Mouse (Mus musculus): Measurements from ENCODE around the gene Stambpl1. TPM values are rescaled to one million over a fixed set of nuclear protein-coding genes. Genes with fewer than 3 reads are reported as not detected.

Gene Stambpl1
- polyA plus RNA-seq, 1 experiment from 2014 or later = 12.7 TPM

GRCm38 (mm10) chr19:34220732-34221380, 28.8 kb downstream of the Stambpl1 start:
- WGBS = 75% methylated on average over 3 of the region's 3 CpGs
- Histone ChIP-seq H3K4me1 (replicated peaks) (peaks cover 5% of the 10 kb centered on the region; the same call in 1 of the 2 replicates), H3K9me3 (no peaks in the 10 kb centered on the region), H3K36me3 (no peaks in the 10 kb centered on the region), H3K9ac (no peak overlapping the region), H3K4me3 (no peak overlapping the region), H3K4me2 (no peak overlapping the region), H3K27me3 (no peaks in the 10 kb centered on the region), H3K27ac (replicated peaks) (no peak overlapping the region)
- ATAC-seq (ENCODE audit: low read depth) = no peak

- Histone ChIP-seq H3K4me2 (no peak overlapping the region), H3K4me3 (no peak overlapping the region), H3K9me3 (no peaks in the 10 kb centered on the region), H3K4me1 (replicated peaks) (no peaks in the 10 kb centered on the region), H3K27ac (replicated peaks) (no peak overlapping the region), H3K27me3 (no peaks in the 10 kb centered on the region), H3K9ac (no peak overlapping the region), H3K36me3 (no peaks in the 10 kb centered on the region)
- no peak for ATAC-seq (ENCODE audit: low read depth)
- 83% methylated on average over 3 of the region's 3 CpGs for WGBS
These were observed 30.8 kb downstream of the Stambpl1 start for GRCm38 (mm10) chr19:34222805-34223204.

GRCm38 (mm10) chr19:34231596-34231995, 39.6 kb downstream of the Stambpl1 start:
- H3K27ac ChIP-seq (replicated peaks) = no peak overlapping the region
- H3K9ac ChIP-seq = no peak overlapping the region
- 0 out of 2 replicates have a peak, but pooled peaks cover under 1% of the 10 kb centered on the region for H3K36me3 ChIP-seq
- H3K4me3 ChIP-seq = no peak overlapping the region
- no peak overlapping the region for H3K4me2 ChIP-seq
- no peaks in the 10 kb centered on the region for H3K27me3 ChIP-seq
- no peaks in the 10 kb centered on the region for H3K4me1 ChIP-seq (replicated peaks)
- no peaks in the 10 kb centered on the region for H3K9me3 ChIP-seq
- WGBS = 62% methylated on average over 7 of the region's 7 CpGs
- no peak for ATAC-seq (ENCODE audit: low read depth)

- 0 out of 2 replicates have a peak, but pooled peaks cover 4% of the 10 kb centered on the region for H3K36me3 ChIP-seq
- no peaks in the 10 kb centered on the region for H3K27me3 ChIP-seq
- H3K4me3 ChIP-seq = no peak overlapping the region
- no peaks in the 10 kb centered on the region for H3K4me1 ChIP-seq (replicated peaks)
- no peak for ATAC-seq (ENCODE audit: low read depth)
- WGBS = 56% methylated on average over 5 of the region's 5 CpGs
- no peak overlapping the region for H3K9ac ChIP-seq
- no peak overlapping the region for H3K4me2 ChIP-seq
- H3K9me3 ChIP-seq = no peaks in the 10 kb centered on the region
- no peak overlapping the region for H3K27ac ChIP-seq (replicated peaks)
These were observed 40.3 kb downstream of the Stambpl1 start for GRCm38 (mm10) chr19:34232326-34232725.

GRCm38 (mm10) chr19:34233944-34234343, 41.9 kb downstream of the Stambpl1 start:
- ATAC-seq (ENCODE audit: low read depth) = no peak
- Histone ChIP-seq H3K9me3 (no peaks in the 10 kb centered on the region), H3K4me3 (no peak overlapping the region)

GRCm38 (mm10) chr19:34236049-34236448, 44.0 kb downstream of the Stambpl1 start:
- Histone ChIP-seq H3K4me3 (no peak overlapping the region), H3K9me3 (no peaks in the 10 kb centered on the region), H3K27me3 (no peaks in the 10 kb centered on the region), H3K4me1 (replicated peaks) (no peaks in the 10 kb centered on the region), H3K4me2 (no peak overlapping the region), H3K9ac (no peak overlapping the region), H3K27ac (replicated peaks) (no peak overlapping the region), H3K36me3 (0 out of 2 replicates have a peak, but pooled peaks cover 4% of the 10 kb centered on the region)
- 91% methylated on average over 3 of the region's 3 CpGs for WGBS
- ATAC-seq (ENCODE audit: low read depth) = no peak

More at GRCm38 (mm10) chr19:34233944-34234343, 41.9 kb downstream of the Stambpl1 start:
- Histone ChIP-seq H3K9ac (no peak overlapping the region), H3K4me2 (no peak overlapping the region), H3K27me3 (no peaks in the 10 kb centered on the region), H3K36me3 (0 out of 2 replicates have a peak, but pooled peaks cover 4% of the 10 kb centered on the region), H3K4me1 (replicated peaks) (no peaks in the 10 kb centered on the region), H3K27ac (replicated peaks) (no peak overlapping the region)
- WGBS = 72% methylated on average over 14 of the region's 14 CpGs

- Histone ChIP-seq H3K4me1 (replicated peaks) (no peaks in the 10 kb centered on the region), H3K4me2 (no peak overlapping the region), H3K27ac (replicated peaks) (no peak overlapping the region), H3K9ac (no peak overlapping the region), H3K9me3 (no peaks in the 10 kb centered on the region), H3K36me3 (0 out of 2 replicates have a peak, but pooled peaks cover 4% of the 10 kb centered on the region), H3K4me3 (no peak overlapping the region), H3K27me3 (no peaks in the 10 kb centered on the region)
- no peak for ATAC-seq (ENCODE audit: low read depth)
- WGBS = 98% methylated on average over 2 of the region's 2 CpGs
These were observed 45.7 kb downstream of the Stambpl1 start for GRCm38 (mm10) chr19:34237746-34238145.

GRCm38 (mm10) chr19:34240273-34241039, 48.4 kb downstream of the Stambpl1 start:
- WGBS = 93% methylated on average over 5 of the region's 5 CpGs
- H3K36me3 ChIP-seq = 0 out of 2 replicates have a peak, but pooled peaks cover 4% of the 10 kb centered on the region
- H3K9ac ChIP-seq = no peak overlapping the region
- no peak for ATAC-seq (ENCODE audit: low read depth)
- no peaks in the 10 kb centered on the region for H3K9me3 ChIP-seq
- H3K27me3 ChIP-seq = no peaks in the 10 kb centered on the region
- no peak overlapping the region for H3K27ac ChIP-seq (replicated peaks)
- H3K4me1 ChIP-seq (replicated peaks) = no peaks in the 10 kb centered on the region
- H3K4me2 ChIP-seq = no peak overlapping the region
- no peak overlapping the region for H3K4me3 ChIP-seq

GRCm38 (mm10) chr19:34241247-34241915, 49.4 kb downstream of the Stambpl1 start:
- H3K9me3 ChIP-seq = no peaks in the 10 kb centered on the region
- H3K4me1 ChIP-seq (replicated peaks) = no peaks in the 10 kb centered on the region
- WGBS = 71% methylated on average over 15 of the region's 15 CpGs
- H3K4me3 ChIP-seq = no peak overlapping the region
- peak; percentile 29; the same call in 1 of the 2 replicates for ATAC-seq (ENCODE audit: low read depth)
- H3K9ac ChIP-seq = no peak overlapping the region
- no peaks in the 10 kb centered on the region for H3K27me3 ChIP-seq
- no peak overlapping the region for H3K27ac ChIP-seq (replicated peaks)
- H3K36me3 ChIP-seq = 0 out of 2 replicates have a peak, but pooled peaks cover 4% of the 10 kb centered on the region
- H3K4me2 ChIP-seq = no peak overlapping the region

- Histone ChIP-seq H3K4me1 (replicated peaks) (no peaks in the 10 kb centered on the region), H3K9ac (no peak overlapping the region), H3K27me3 (no peaks in the 10 kb centered on the region), H3K9me3 (no peaks in the 10 kb centered on the region), H3K4me3 (no peak overlapping the region), H3K4me2 (no peak overlapping the region), H3K36me3 (no peaks in the 10 kb centered on the region), H3K27ac (replicated peaks) (no peak overlapping the region)
- no peak for ATAC-seq (ENCODE audit: low read depth)
These were observed 50.9 kb downstream of the Stambpl1 start for GRCm38 (mm10) chr19:34242925-34243324.

- H3K9ac ChIP-seq = no peak overlapping the region
- H3K27me3 ChIP-seq = no peaks in the 10 kb centered on the region
- H3K9me3 ChIP-seq = no peaks in the 10 kb centered on the region
- no peak overlapping the region for H3K4me3 ChIP-seq
- H3K36me3 ChIP-seq = no peaks in the 10 kb centered on the region
- WGBS = 23% methylated on average over 6 of the region's 6 CpGs
- no peak for ATAC-seq (ENCODE audit: low read depth)
- no peak overlapping the region for H3K4me2 ChIP-seq
- no peaks in the 10 kb centered on the region for H3K4me1 ChIP-seq (replicated peaks)
- no peak overlapping the region for H3K27ac ChIP-seq (replicated peaks)
These were observed 52.0 kb downstream of the Stambpl1 start for GRCm38 (mm10) chr19:34244056-34244455.

- Histone ChIP-seq H3K4me3 (no peak overlapping the region), H3K9ac (no peak overlapping the region), H3K4me1 (replicated peaks) (no peaks in the 10 kb centered on the region), H3K9me3 (no peaks in the 10 kb centered on the region), H3K36me3 (no peaks in the 10 kb centered on the region), H3K27me3 (no peaks in the 10 kb centered on the region), H3K27ac (replicated peaks) (no peak overlapping the region), H3K4me2 (no peak overlapping the region)
- 85% methylated on average over 5 of the region's 5 CpGs for WGBS
- no peak for ATAC-seq (ENCODE audit: low read depth)
These were observed 56.5 kb downstream of the Stambpl1 start for GRCm38 (mm10) chr19:34248558-34248957.
